In the genomic region with DNA sequence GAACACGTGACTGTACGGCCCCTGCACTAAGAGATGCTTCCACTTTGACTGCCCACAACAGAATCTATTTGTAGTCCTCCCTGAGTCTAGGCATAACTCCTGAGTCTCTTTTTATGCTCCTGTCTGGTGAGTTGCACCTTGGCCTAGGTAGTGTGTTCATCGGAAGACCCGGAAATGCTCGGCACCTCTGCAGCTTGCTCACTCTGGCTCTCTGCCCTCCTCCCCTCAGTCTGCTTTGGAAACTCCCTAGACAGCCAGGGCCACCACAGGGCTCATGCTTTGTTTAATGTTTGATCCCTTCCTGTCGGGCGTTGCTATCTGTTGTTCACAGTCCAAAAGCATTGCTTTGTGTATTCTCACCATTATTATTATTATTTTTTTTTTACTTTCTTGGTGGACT, we compare ENCODE assay signal across 33 mouse cellular contexts. TPM values are rescaled to one million over a fixed set of nuclear protein-coding genes. Genes with fewer than 3 reads are reported as not detected.
A peak's percentile ranks its signal among the peaks of the same experiment; 100 is the strongest.
DNase-seq lines count a peak whose midpoint lies in the region; ATAC-seq and TF ChIP-seq lines count a peak whose summit lies in the region.
"Had no signal": no experiment of that assay in that cellular context is flagged by ENCODE, and none has a peak within 500 bp of the region (broad histone marks: within the 10 kb centered on the region; RNA-seq: fewer than 3 reads in every experiment).

No protein-coding gene starts in this region.

- no peak overlapping the region for H3K4me3 ChIP-seq in liver, embryonic 13.5 days (replicated peaks)
- H3K4me3 ChIP-seq in liver, embryonic 12.5 days: no peak overlapping the region
- no peak overlapping the region for H3K4me3 ChIP-seq in intestine, postnatal 0 days (ENCODE audit: low read depth, low read length)
- no peak overlapping the region for H3K4me3 ChIP-seq in stomach, postnatal 0 days (ENCODE audit: low read depth, low read length)
- H3K4me3 ChIP-seq in limb, embryonic 10.5 days: no peak overlapping the region
- H3K4me3 ChIP-seq: erythroblast, embryonic 14.5 days; heart, adult 2 months; heart, embryonic 12.5 days; hindbrain, embryonic 15.5 days; left cerebral cortex, adult 2 months had no signal

- H3K9ac ChIP-seq in liver, embryonic 13.5 days: no peak overlapping the region
- H3K9ac ChIP-seq in liver, embryonic 12.5 days: no peak overlapping the region
- H3K9ac ChIP-seq in intestine, postnatal 0 days (ENCODE audit: low read depth, low read length): no peak overlapping the region
- no peak overlapping the region for H3K9ac ChIP-seq in stomach, postnatal 0 days (ENCODE audit: low read length)
- H3K9ac ChIP-seq: heart, embryonic 12.5 days; hindbrain, embryonic 15.5 days had no signal

- no peak for TF ChIP-seq EP300 in stomach, postnatal 0 days (optimal IDR thresholded peaks at IDR 0.05)

- TF ChIP-seq CTCF in intestine, postnatal 0 days (IDR thresholded peaks at IDR 0.05; ENCODE audit: low read depth): no peak
- no peak for TF ChIP-seq CTCF in stomach, postnatal 0 days (IDR thresholded peaks at IDR 0.05; ENCODE audit: low read depth)

- no peaks in the 10 kb centered on the region for H3K4me1 ChIP-seq in liver, embryonic 13.5 days (replicated peaks)
- no peaks in the 10 kb centered on the region for H3K4me1 ChIP-seq in liver, embryonic 12.5 days
- H3K4me1 ChIP-seq in intestine, postnatal 0 days (replicated peaks; ENCODE audit: control insufficient read depth, insufficient read depth, low read length): no peaks in the 10 kb centered on the region
- H3K4me1 ChIP-seq in stomach, postnatal 0 days (replicated peaks; ENCODE audit: control insufficient read depth, insufficient read depth): no peaks in the 10 kb centered on the region
- H3K4me1 ChIP-seq in limb, embryonic 10.5 days: no peaks in the 10 kb centered on the region; the same call in 1 of the 2 replicates
- H3K4me1 ChIP-seq: heart, embryonic 12.5 days; hindbrain, embryonic 15.5 days had no signal

- ATAC-seq in liver, embryonic 13.5 days (ENCODE audit: low read depth): peak; percentile 62
- no peak for ATAC-seq in liver, embryonic 12.5 days
- ATAC-seq in intestine, postnatal 0 days: peak; percentile 86
- ATAC-seq in stomach, postnatal 0 days (ENCODE audit: low FRiP score, low TSS enrichment): peak; percentile 82
- ATAC-seq: forebrain, embryonic 16.5 days; midbrain, embryonic 16.5 days had no signal

- H3K4me2 ChIP-seq in liver, embryonic 13.5 days: no peak overlapping the region
- H3K4me2 ChIP-seq in liver, embryonic 12.5 days: no peak overlapping the region
- peak overlapping the region; percentile 17; the same call in 1 of the 2 replicates for H3K4me2 ChIP-seq in intestine, postnatal 0 days (replicated peaks; ENCODE audit: low read depth)
- H3K4me2 ChIP-seq in stomach, postnatal 0 days (replicated peaks; ENCODE audit: low read depth): no peak overlapping the region
- H3K4me2 ChIP-seq: heart, embryonic 12.5 days; hindbrain, embryonic 15.5 days had no signal

- no peak for DNase-seq in liver, embryonic 13.5 days
- peak; percentile 24 for DNase-seq in ES-CJ7 (ENCODE audit: low read depth, low spot score)
- DNase-seq in stomach, postnatal 0 days (ENCODE audit: low spot score): peak; percentile 55
- no peak for DNase-seq in layer of hippocampus, adult 11-12 months (ENCODE audit: low spot score)
- DNase-seq in adrenal gland, adult 18-20 months (ENCODE audit: low spot score in 2 of 2): no peak
- DNase-seq in limb, embryonic 10.5 days (ENCODE audit: low spot score): no peak
- DNase-seq: adrenal gland, postnatal 25 days; cerebellum, adult 11-12 months; cerebellum, adult 9-11 months; heart, adult 2 months; heart, postnatal 4 days; kidney, adult 9 months; kidney, postnatal 14 days; lung, adult 2 months; lung, postnatal 10 days; right cerebral cortex, postnatal 4 days; thymus, postnatal 14 days had no signal

- WGBS in liver, embryonic 13.5 days (ENCODE audit: insufficient replicate concordance): 73% methylated on average over 7 of the region's 7 CpGs
- WGBS in liver, embryonic 12.5 days (ENCODE audit: insufficient replicate concordance): 66% methylated on average over 7 of the region's 7 CpGs
- 37% methylated on average over 7 of the region's 7 CpGs for WGBS in intestine, postnatal 0 days
- WGBS in stomach, postnatal 0 days: 43% methylated on average over 7 of the region's 7 CpGs
- WGBS in limb, embryonic 10.5 days: 89% methylated on average over 7 of the region's 7 CpGs

- H3K9me3 ChIP-seq in liver, embryonic 13.5 days (replicated peaks): no peaks in the 10 kb centered on the region
- no peaks in the 10 kb centered on the region for H3K9me3 ChIP-seq in liver, embryonic 12.5 days (replicated peaks)
- no peaks in the 10 kb centered on the region for H3K9me3 ChIP-seq in intestine, postnatal 0 days (ENCODE audit: control insufficient read depth)
- H3K9me3 ChIP-seq in stomach, postnatal 0 days (ENCODE audit: control insufficient read depth, low read length): no peaks in the 10 kb centered on the region
- H3K9me3 ChIP-seq in limb, embryonic 10.5 days (replicated peaks): no peaks in the 10 kb centered on the region
- H3K9me3 ChIP-seq: heart, embryonic 12.5 days; hindbrain, embryonic 15.5 days had no signal

- no peaks in the 10 kb centered on the region for H3K27me3 ChIP-seq in liver, embryonic 13.5 days
- no peaks in the 10 kb centered on the region for H3K27me3 ChIP-seq in liver, embryonic 12.5 days (replicated peaks)
- H3K27me3 ChIP-seq in intestine, postnatal 0 days (replicated peaks; ENCODE audit: control insufficient read depth, insufficient read depth, low read length): no peaks in the 10 kb centered on the region
- H3K27me3 ChIP-seq in stomach, postnatal 0 days (ENCODE audit: control insufficient read depth, insufficient read depth, low read length): no peaks in the 10 kb centered on the region
- no peaks in the 10 kb centered on the region for H3K27me3 ChIP-seq in limb, embryonic 10.5 days (ENCODE audit: low read depth, poor library complexity, severe bottlenecking)
- H3K27me3 ChIP-seq: heart, embryonic 12.5 days; hindbrain, embryonic 15.5 days had no signal

- no peaks in the 10 kb centered on the region for H3K36me3 ChIP-seq in liver, embryonic 13.5 days
- H3K36me3 ChIP-seq in liver, embryonic 12.5 days: no peaks in the 10 kb centered on the region
- H3K36me3 ChIP-seq in intestine, postnatal 0 days (ENCODE audit: control insufficient read depth, insufficient read depth): no peaks in the 10 kb centered on the region
- no peaks in the 10 kb centered on the region for H3K36me3 ChIP-seq in stomach, postnatal 0 days (ENCODE audit: control insufficient read depth, insufficient read depth, low read length)
- H3K36me3 ChIP-seq in limb, embryonic 10.5 days: no peaks in the 10 kb centered on the region
- H3K36me3 ChIP-seq: heart, embryonic 12.5 days; hindbrain, embryonic 15.5 days had no signal

- H3K27ac ChIP-seq in liver, embryonic 13.5 days: no peak overlapping the region
- no peak overlapping the region for H3K27ac ChIP-seq in liver, embryonic 12.5 days
- no peak overlapping the region for H3K27ac ChIP-seq in intestine, postnatal 0 days (ENCODE audit: low read depth, low read length)
- H3K27ac ChIP-seq in stomach, postnatal 0 days (replicated peaks): no peak overlapping the region
- no peak overlapping the region for H3K27ac ChIP-seq in limb, embryonic 10.5 days
- H3K27ac ChIP-seq: heart, adult 2 months; hindbrain, embryonic 15.5 days; left cerebral cortex, adult 2 months had no signal

RNA-seq across cellular contexts. Expression of gene Foxa1, which starts 41.4 kb away (rescaled TPM):
- polyA plus RNA-seq in liver, embryonic 13.5 days (2015; fragmentation: Nextera tagmentation; extraction: Ambion mirVana): 0.67 and 0.73 TPM in 2 replicates
- 2.4 and 2.6 TPM in 2 replicates for polyA plus RNA-seq in liver, embryonic 12.5 days (2016; fragmentation: Nextera tagmentation; extraction: Ambion mirVana)
- polyA plus RNA-seq in intestine, postnatal 0 days (2015; fragmentation: Nextera tagmentation; extraction: Ambion mirVana): 3.7 and 4.0 TPM in 2 replicates
- 16.1 and 28.9 TPM in 2 replicates for polyA plus RNA-seq in stomach, postnatal 0 days (2015; fragmentation: Nextera tagmentation; extraction: Ambion mirVana)
- not detected for total RNA-seq in adrenal gland, adult 18-20 months (2021)
- 0.08 TPM in 1 of 2 replicates, not detected in the other for polyA plus RNA-seq in limb, embryonic 10.5 days (2016; fragmentation: Nextera tagmentation; extraction: Ambion mirVana)
- total RNA-seq: adrenal gland, postnatal 25 days; common myeloid progenitor, adult 5-6 weeks; gastrocnemius, adult 8-10 months; gastrocnemius, postnatal 4 days; heart, adult 2 months; heart, postnatal 4 days; layer of hippocampus, adult 18-20 months; layer of hippocampus, postnatal 14 days; left cerebral cortex, adult 2 months; left cerebral cortex, postnatal 36 days; neutrophil, adult 5-6 weeks had no signal
- polyA plus RNA-seq: erythroblast, embryonic 14.5 days; heart, postnatal 0 days had no signal

RNA-seq across cellular contexts. Expression of gene Ttc6, which starts 58.6 kb away (rescaled TPM):
- polyA plus RNA-seq in liver, embryonic 13.5 days (2015; fragmentation: Nextera tagmentation; extraction: Ambion mirVana): 0.05 TPM in 1 of 2 replicates, not detected in the other
- 0.08 and 0.11 TPM in 2 replicates for polyA plus RNA-seq in liver, embryonic 12.5 days (2016; fragmentation: Nextera tagmentation; extraction: Ambion mirVana)
- 0.20 and 0.43 TPM in 2 replicates for polyA plus RNA-seq in intestine, postnatal 0 days (2015; fragmentation: Nextera tagmentation; extraction: Ambion mirVana)
- polyA plus RNA-seq in stomach, postnatal 0 days (2015; fragmentation: Nextera tagmentation; extraction: Ambion mirVana): 3.3 and 3.5 TPM in 2 replicates
- total RNA-seq in adrenal gland, adult 18-20 months (2021): not detected
- polyA plus RNA-seq in limb, embryonic 10.5 days (2016; fragmentation: Nextera tagmentation; extraction: Ambion mirVana): 0.04 and 0.05 TPM in 2 replicates
- total RNA-seq: adrenal gland, postnatal 25 days; common myeloid progenitor, adult 5-6 weeks; gastrocnemius, adult 8-10 months; gastrocnemius, postnatal 4 days; heart, adult 2 months; neutrophil, adult 5-6 weeks had no signal
- polyA plus RNA-seq: erythroblast, embryonic 14.5 days; heart, postnatal 0 days had no signal

Comparison
In these comparisons a context has a peak if more than half of its experiments do, and no peak if none do; other contexts are left out.
1. DNase-seq: peak in ES-CJ7 (single experiment) and stomach, postnatal 0 days (single experiment); none in liver, embryonic 13.5 days (single experiment), layer of hippocampus, adult 11-12 months (single experiment), adrenal gland, adult 18-20 months (0 of 2) and limb, embryonic 10.5 days (single experiment).